Mouse (Mus musculus) T-helper 1 cell (primary cell): ENCODE results near the gene Spns2.

Experiments used
- in situ Hi-C: fragments of 300-600 bp; cut with MboI, MseI; formaldehyde crosslinking; loops from one replicate; pipeline ENCODE4 v1.15.1; 2025; ENCODE audit warnings: high pct_unique_total_duplicates

The Spns2 gene

DNA sequence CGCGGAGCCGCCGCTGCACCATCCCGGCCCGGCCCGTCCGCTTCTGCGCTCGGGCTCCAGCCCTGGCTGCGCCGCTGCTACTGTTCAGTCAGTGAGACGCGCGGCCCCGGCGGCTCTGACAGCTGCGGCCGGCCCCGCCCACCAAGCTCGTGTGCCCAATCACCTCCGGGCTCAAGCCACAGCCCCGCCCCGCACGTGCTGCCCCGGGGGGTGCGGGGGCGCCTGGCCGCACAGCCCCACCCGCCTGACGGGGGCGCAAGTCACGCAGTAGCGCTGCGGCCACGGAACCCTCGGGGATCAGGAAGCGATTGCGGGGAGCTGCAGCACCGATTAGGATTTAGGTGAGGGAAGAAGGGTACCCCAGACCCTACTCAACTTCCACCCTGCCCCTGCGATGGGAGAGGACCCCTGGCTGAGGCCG, at the start of gene Spns2:
Gene Spns2 (minus strand): TSS at position 24 of the 421 bp plus-strand sequence.
- in situ Hi-C loops: no loop called here

GRCm38 (mm10) chr11:72538811-72539210, 49.1 kb upstream of the Spns2 start:
- in situ Hi-C loops: no loop called here

GRCm38 (mm10) chr11:72538037-72538755, 48.5 kb upstream of the Spns2 start:
- in situ Hi-C loops: no loop called here

DNA sequence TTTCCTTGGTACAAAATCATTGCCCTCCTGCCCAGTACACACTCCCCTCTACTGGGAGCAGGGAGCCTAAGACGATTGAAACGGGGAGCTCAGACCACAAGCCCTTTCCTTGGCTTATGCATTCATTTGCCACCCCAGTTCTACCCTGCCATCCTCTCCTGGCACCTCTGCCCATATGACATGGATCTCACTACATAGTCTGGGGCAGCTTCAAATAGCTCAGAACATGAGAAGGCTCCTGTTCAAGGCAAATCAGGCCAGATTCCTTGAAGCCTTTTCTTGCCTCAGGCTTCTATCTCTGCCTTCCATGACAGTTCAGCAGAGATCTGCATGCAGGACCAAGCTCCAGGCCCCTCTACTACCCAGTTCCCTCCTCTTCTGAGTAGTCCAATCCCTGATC, 47.8 kb upstream of the Spns2 start:
- in situ Hi-C loops: no loop called here

DNA sequence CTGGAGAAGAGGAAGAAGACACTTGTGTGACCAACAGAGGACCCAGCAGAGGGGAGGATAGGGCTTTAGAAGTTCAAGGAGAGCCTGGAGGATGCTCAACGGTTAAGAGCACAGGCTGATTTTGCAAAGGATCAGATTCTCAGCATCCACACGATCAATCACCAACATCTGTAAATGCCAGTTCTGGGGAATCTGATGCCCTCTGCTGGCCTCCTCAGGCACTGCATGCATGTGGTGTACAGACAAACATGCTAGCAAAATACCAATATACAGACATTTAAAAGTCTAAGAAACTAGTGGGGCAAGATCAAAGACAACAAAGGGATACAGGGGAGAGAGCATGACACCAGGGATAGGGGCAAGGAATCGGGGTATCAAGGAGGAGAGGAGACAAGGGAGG, 45.8 kb upstream of the Spns2 start:
- in situ Hi-C loops: no loop called here

GRCm38 (mm10) chr11:72532890-72533289, 43.2 kb upstream of the Spns2 start:
- in situ Hi-C loops: no loop called here

DNA sequence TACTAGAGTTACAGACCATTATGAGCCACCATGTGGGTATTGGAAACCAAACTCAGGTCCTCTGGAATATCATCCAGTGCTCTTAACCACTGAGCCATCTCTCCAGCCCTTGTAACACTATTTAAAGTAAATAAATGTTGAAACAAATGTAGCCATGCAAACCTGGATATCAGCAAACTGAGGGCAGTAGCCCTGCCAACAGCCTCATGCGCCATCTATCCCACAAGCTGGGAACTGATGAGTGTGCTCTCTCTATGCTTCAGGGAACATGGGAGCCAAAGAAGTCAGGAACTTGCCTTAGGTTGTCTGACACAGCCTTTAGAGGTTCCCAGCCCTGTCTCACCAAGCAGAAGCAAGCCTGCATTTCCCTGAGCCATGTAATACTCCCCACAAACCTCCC, 41.9 kb upstream of the Spns2 start:
- in situ Hi-C loops: no loop called here

DNA sequence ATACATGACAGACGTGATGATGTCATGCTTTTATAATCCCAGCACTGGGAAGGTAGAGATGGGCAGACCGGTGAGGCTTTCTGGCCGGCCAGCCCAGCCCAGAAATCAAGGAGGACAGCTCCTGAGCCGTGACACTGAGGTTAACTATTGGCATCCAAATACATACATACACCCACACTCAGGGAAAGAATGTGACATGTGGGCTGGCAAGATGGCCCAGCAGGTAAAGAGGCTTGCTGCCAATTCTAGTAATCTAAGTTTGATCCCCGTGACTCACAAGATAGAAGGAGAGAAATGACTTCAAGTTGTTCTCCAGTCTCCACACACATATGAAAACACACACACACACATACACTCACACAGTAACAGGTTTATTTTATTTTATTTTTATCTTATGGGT, 41.4 kb upstream of the Spns2 start:
- in situ Hi-C loops: no loop called here

GRCm38 (mm10) chr11:72526190-72526589, 36.5 kb upstream of the Spns2 start:
- in situ Hi-C loops: no loop called here

GRCm38 (mm10) chr11:72523711-72524110, 34.0 kb upstream of the Spns2 start:
- in situ Hi-C loops: no loop called here

DNA sequence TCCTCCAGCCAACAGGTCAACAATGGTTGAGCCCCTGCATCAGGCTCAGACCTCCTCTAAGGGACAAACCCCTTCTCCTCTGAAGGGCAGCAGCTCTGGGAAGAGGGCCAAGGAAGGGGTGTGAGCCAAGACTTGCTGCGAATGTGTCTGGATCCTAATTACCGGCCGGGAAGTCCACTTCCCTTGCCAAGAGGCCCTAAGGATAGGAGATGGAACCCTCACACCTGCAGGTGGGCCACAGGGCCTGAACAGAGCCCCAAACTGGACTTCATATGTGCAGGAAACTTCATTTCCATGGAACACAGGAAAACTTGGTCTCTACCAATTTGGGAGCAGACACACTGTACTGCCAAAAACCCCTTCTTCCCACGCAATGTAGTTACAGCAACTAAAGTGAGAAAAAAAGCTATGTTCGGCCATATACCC, 32.9 kb upstream of the Spns2 start:
- in situ Hi-C loops: no loop called here

GRCm38 (mm10) chr11:72521598-72522541, 32.2 kb upstream of the Spns2 start:
- in situ Hi-C loops: no loop called here

DNA sequence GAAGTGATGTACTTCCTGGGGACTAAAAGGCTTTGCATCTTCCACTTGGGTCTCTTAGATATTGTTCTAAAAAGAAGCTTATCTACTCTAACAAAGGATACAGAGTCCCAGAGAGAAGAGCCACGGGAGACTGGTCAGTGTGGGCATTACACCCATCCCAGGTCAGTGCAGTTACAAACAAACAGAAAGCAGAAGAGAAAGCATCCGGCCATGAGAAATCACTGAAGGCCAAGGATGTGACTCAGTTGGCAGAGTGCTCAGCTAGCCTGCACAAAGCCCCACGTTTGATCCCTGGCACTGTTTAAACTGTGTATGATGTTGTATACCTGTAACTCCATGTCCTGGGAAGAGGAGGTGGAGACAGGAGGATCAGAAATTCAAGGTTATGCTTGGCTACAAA, 30.2 kb upstream of the Spns2 start:
- in situ Hi-C loops: no loop called here

- in situ Hi-C loops: no loop called here
Observed at GRCm38 (mm10) chr11:72519189-72519588, 29.5 kb upstream of the Spns2 start.

GRCm38 (mm10) chr11:72518449-72518848, 28.7 kb upstream of the Spns2 start:
- in situ Hi-C loops: no loop called here

GRCm38 (mm10) chr11:72514967-72515366, 25.3 kb upstream of the Spns2 start:
- in situ Hi-C loops: no loop called here

- in situ Hi-C loops: no loop called here
Observed at GRCm38 (mm10) chr11:72508651-72509050, 18.9 kb upstream of the Spns2 start.

- in situ Hi-C loops: no loop called here
Observed at GRCm38 (mm10) chr11:72507651-72508050, 17.9 kb upstream of the Spns2 start.

DNA sequence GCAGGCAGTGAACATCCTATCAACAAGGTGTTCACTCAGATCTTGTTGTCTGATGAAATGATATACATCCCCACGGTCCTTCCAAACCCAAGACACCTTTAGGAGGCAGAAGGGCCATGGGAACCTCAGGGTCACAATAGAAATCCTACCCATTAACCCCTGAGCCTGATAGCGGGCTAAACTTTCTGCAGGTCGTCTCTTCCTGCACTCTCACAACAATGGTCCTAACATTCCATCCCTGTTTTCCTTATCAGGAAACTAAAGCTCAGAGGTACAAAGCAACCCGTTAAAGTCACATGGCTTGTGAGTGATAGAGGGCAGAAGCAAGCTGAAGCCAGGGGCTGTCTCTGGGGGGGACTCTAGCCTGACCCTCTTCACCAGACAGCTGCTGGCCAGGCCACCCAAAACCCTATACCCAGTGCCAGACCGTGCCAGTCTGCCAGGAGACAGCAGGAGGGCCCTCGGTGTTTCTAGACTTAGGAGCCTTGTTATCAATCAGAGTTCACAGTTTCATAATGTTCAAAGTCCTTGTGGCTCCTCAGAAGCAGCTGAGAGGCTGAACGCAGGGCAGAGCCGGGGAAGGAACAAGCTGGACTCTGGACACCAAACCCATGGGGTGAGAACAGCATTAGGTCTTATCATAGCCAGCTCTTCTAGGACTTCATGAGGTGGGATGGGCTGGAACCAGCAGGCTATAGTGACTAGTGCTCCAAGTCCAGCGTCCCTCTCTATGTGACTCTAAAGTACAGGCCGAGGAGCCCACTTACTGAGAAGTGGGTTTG, 14.5 kb upstream of the Spns2 start:
- in situ Hi-C loops: no loop called here

GRCm38 (mm10) chr11:72503501-72503921, 13.8 kb upstream of the Spns2 start:
- in situ Hi-C loops: no loop called here

- in situ Hi-C loops: no loop called here
Observed at GRCm38 (mm10) chr11:72502236-72502635, 12.5 kb upstream of the Spns2 start.

DNA sequence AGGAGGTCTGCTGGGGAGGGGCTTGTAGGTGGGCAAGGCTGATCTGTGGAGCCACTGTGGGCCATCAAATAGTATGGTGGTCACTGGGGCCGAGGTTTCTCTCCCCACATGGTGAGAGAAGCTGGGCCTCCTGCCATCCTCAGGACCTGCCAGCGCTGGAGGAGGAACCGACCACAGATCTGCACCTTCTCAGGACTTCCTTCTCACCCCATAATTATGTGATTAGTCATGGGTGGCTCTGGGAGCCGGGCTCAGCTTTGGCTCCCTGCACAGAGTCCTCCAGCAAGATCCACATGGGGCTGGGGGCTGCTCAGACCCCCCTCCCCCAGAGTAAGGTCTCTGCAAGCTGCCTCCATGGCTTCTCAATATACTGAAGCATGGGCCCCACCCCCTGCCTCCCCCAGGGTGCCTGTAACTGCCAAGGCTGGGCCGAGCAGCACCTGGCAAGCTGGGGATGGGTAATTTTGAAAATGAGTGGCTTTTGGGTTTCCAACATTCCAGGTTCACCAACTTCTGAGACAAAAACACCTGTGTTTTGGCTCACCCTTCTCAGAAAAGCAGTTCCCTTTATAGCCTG, 11.8 kb upstream of the Spns2 start:
- in situ Hi-C loops: no loop called here
